Mouse (Mus musculus): ENCODE results near the gene Ttc27. TPM values are rescaled to one million over a fixed set of nuclear protein-coding genes. Genes with fewer than 3 reads are reported as not detected.
A peak's percentile ranks its signal among the peaks of the same experiment; 100 is the strongest.

Gene Ttc27
- polyA plus RNA-seq, 1 experiment, result 13.6 TPM

- no peak for DNase-seq (ENCODE audit: low read depth)
Observed at GRCm38 (mm10) chr17:74888836-74889534, 171.5 kb downstream of the Ttc27 start.

GRCm38 (mm10) chr17:74889535-74890117 is 172.1 kb downstream of the Ttc27 start:
- no peak for DNase-seq (ENCODE audit: low read depth)
- TF ChIP-seq POLR2A (IDR thresholded peaks at IDR 0.05; ENCODE audit: borderline replicate concordance, extremely low read depth, insufficient read depth, insufficient read length, poor library complexity, severe bottlenecking) (no peak), CTCF (IDR thresholded peaks at IDR 0.05; ENCODE audit: borderline replicate concordance, extremely low read depth, insufficient read depth, insufficient read length) (no peak)

More at GRCm38 (mm10) chr17:74888836-74889534, 171.5 kb downstream of the Ttc27 start:
- TF ChIP-seq CTCF (IDR thresholded peaks at IDR 0.05; ENCODE audit: borderline replicate concordance, extremely low read depth, insufficient read depth, insufficient read length) (no peak), POLR2A (IDR thresholded peaks at IDR 0.05; ENCODE audit: borderline replicate concordance, extremely low read depth, insufficient read depth, insufficient read length, poor library complexity, severe bottlenecking) (no peak)

GRCm38 (mm10) chr17:74902453-74902852 is 184.9 kb downstream of the Ttc27 start:
- TF ChIP-seq POLR2A (IDR thresholded peaks at IDR 0.05; ENCODE audit: borderline replicate concordance, extremely low read depth, insufficient read depth, insufficient read length, poor library complexity, severe bottlenecking) (no peak), CTCF (IDR thresholded peaks at IDR 0.05; ENCODE audit: borderline replicate concordance, extremely low read depth, insufficient read depth, insufficient read length) (no peak)

GRCm38 (mm10) chr17:74903411-74904331 is 186.1 kb downstream of the Ttc27 start:
- TF ChIP-seq POLR2A (IDR thresholded peaks at IDR 0.05; ENCODE audit: borderline replicate concordance, extremely low read depth, insufficient read depth, insufficient read length, poor library complexity, severe bottlenecking) (no peak), CTCF (IDR thresholded peaks at IDR 0.05; ENCODE audit: borderline replicate concordance, extremely low read depth, insufficient read depth, insufficient read length) (no peak)
- peak; percentile 36 for DNase-seq (ENCODE audit: low read depth)

More at GRCm38 (mm10) chr17:74902453-74902852, 184.9 kb downstream of the Ttc27 start:
- no peak for DNase-seq (ENCODE audit: low read depth)

- no peak for DNase-seq (ENCODE audit: low read depth)
- no peak for TF ChIP-seq CTCF (IDR thresholded peaks at IDR 0.05; ENCODE audit: borderline replicate concordance, extremely low read depth, insufficient read depth, insufficient read length)
- TF ChIP-seq POLR2A (IDR thresholded peaks at IDR 0.05; ENCODE audit: borderline replicate concordance, extremely low read depth, insufficient read depth, insufficient read length, poor library complexity, severe bottlenecking), result no peak
Observed at GRCm38 (mm10) chr17:74904332-74904687, 186.8 kb downstream of the Ttc27 start.

DNA sequence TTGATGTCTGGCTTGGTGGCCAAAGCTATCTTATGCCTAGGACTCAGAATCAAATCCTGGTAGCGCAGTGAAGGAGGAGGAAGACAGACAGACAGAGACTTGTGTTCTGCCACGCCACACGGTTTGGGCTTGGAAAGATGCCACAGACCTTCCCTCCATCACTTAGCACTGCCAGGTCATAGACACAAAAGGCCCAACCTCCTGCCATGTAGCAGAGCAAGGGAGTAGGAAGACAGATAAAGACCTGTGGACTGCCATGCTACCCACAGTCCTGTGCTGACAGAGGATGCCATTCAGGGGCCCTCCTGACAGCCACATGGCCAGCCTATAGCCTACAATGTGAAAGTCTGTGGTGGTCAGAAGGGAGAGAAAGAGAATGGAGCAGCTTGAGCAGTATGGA is 187.4 kb downstream of the Ttc27 start:
- DNase-seq (ENCODE audit: low read depth), result no peak
- TF ChIP-seq POLR2A (IDR thresholded peaks at IDR 0.05; ENCODE audit: borderline replicate concordance, extremely low read depth, insufficient read depth, insufficient read length, poor library complexity, severe bottlenecking), result no peak
- TF ChIP-seq CTCF (IDR thresholded peaks at IDR 0.05; ENCODE audit: borderline replicate concordance, extremely low read depth, insufficient read depth, insufficient read length), result no peak

DNA sequence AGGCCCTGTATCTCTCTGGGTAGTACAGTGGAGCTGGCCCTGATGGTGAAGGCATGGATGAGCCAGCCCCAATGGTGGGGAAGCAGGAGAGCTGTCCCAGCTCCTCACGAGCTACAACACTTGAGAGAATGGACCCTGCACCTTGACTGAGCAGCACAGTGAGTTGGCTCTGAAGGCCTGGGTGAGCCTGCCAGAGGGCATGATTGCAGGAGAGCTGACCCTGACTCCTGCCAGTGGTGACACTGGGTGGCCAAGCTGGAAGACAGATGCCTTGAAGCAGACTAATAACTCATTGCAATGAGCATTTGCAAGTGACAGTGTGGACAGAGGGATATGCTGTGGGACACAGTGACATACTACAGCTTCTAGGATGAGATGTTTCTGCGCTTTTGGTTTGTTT is 195.5 kb downstream of the Ttc27 start:
- TF ChIP-seq CTCF (IDR thresholded peaks at IDR 0.05; ENCODE audit: borderline replicate concordance, extremely low read depth, insufficient read depth, insufficient read length), result no peak
- no peak for TF ChIP-seq POLR2A (IDR thresholded peaks at IDR 0.05; ENCODE audit: borderline replicate concordance, extremely low read depth, insufficient read depth, insufficient read length, poor library complexity, severe bottlenecking)
- DNase-seq (ENCODE audit: low read depth), result no peak

Other genes starting within 250 kb of the Ttc27 start
- gene Yipf4, start 228.2 kb upstream of the Ttc27 start, polyA plus RNA-seq (2012; rRNA removed), result 26.3 and 37.3 TPM in 2 replicates
- 110 and 123 TPM in 2 replicates for gene Birc6, start 189.4 kb upstream of the Ttc27 start, polyA plus RNA-seq (2012; rRNA removed)